Mouse (Mus musculus) embryonic facial prominence, embryonic 10.5 days (tissue): ENCODE measurements around the gene Rab9b. TPM values are rescaled to one million over a fixed set of nuclear protein-coding genes. Genes with fewer than 3 reads are reported as not detected.

Experiments used
- DNase-seq: peaks from one replicate; pipeline ENCODE4 v3.0.0-alpha.2; 2017; ENCODE audit warnings: low spot score
- H3K27ac ChIP-seq: fragments of 300-500 bp; sonication (generic); replicated peaks from 2 replicates; pipeline ENCODE4 v1.5.1; 2016; ENCODE audit warnings: mild to moderate bottlenecking
- H3K27me3 ChIP-seq: fragments of 300-500 bp; sonication (generic); replicated peaks from 2 replicates; pipeline ENCODE4 v1.6.1; 2016; ENCODE audit warnings: low read depth, mild to moderate bottlenecking; ENCODE audit not compliant: poor library complexity, severe bottlenecking
- H3K36me3 ChIP-seq: fragments of 300-500 bp; sonication (generic); replicated peaks from 2 replicates; pipeline ENCODE4 v1.6.1; 2016; ENCODE audit warnings: mild to moderate bottlenecking, moderate library complexity
- H3K4me1 ChIP-seq: fragments of 300-500 bp; sonication (generic); 2 replicates; pipeline ENCODE4 v1.6.1; 2016
- H3K4me3 ChIP-seq: fragments of 300-500 bp; sonication (generic); 2 replicates; pipeline ENCODE4 v1.5.1; 2016; ENCODE audit warnings: mild to moderate bottlenecking, moderate library complexity
- H3K9me3 ChIP-seq: fragments of 300-500 bp; sonication (generic); 2 replicates; pipeline ENCODE4 v1.6.1; 2016; ENCODE audit warnings: mild to moderate bottlenecking
- WGBS: fragments of 180-500 bp; shearing (Covaris S2); methylation state at CpG from one replicate; pipeline ENCODE4 v1.1.7; 2016; 5-methylcytosine and 5-hydroxymethylcytosine counted together
- polyA plus RNA-seq: library from polyadenylated mRNA; unstranded; fragments of >200 nt; fragmentation: Nextera tagmentation; extraction: Ambion mirVana; gene quantifications from 2 replicates; pipeline ENCODE4 v1.2.1, GENCODE M21; 2016

The Rab9b gene
- polyA plus RNA-seq: 0.35 and 0.56 TPM in 2 replicates

DNA sequence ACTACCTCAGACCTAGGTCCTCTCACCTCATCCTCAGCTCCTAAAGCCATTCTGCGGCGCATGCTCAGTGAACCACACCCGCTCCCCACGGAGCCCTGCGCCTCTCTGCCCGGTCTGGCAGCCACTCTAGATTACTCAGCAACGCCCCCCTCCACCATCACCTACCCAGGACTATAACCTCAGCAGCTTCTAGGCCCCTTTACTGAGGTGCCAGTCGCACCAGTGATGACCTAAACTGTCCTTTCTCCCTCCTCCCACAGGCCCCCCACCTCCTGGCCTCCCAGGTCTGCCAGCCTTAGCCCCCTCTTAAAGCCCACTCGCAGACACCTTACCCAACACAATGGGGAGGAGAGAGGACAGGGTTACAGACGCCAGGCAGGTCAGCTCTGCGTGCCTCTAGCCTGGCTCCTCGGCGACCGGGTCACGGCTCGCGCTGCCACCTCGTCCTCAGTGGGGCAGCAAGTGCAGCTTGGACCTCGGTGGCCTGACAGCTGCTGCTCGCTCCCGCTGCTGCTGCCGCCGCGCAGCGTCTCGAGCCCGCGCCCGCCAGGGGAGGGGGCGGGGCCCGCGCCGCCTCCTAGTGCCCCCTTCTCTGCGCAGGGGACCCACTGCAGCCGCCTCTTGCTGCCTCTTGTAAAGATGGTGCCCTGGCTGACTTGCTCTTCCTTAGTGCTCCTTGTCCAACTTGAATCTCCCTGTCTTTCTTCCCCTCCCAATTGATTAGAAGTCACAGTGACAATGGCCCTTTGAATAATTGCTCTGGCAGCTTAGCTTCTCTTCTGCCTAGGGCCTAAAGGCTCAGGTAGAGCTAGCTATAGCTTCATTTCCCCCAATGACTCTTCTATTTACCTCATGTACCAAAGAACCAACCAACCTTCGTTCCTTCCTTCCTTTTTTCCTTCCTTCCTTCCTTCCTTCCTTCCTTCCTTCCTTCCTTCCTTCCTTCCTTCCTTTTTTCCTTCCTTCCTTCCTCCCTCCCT lies at the start of gene Rab9b:
Gene Rab9b, minus strand, starts transcription at position 695 of the 980 bp plus-strand sequence.
- peaks cover 36% of the 10 kb centered on the region for H3K27me3 ChIP-seq
- 13% methylated on average over 36 of the region's 36 CpGs for WGBS
- H3K4me1 ChIP-seq: no peaks in the 10 kb centered on the region
- DNase-seq: peak; percentile 45
- no peaks in the 10 kb centered on the region for H3K36me3 ChIP-seq
- H3K9me3 ChIP-seq: no peaks in the 10 kb centered on the region
- H3K27ac ChIP-seq: no peak within 1 kb of the TSS
- H3K4me3 ChIP-seq: peak within 1 kb of the TSS; percentile 64

DNA sequence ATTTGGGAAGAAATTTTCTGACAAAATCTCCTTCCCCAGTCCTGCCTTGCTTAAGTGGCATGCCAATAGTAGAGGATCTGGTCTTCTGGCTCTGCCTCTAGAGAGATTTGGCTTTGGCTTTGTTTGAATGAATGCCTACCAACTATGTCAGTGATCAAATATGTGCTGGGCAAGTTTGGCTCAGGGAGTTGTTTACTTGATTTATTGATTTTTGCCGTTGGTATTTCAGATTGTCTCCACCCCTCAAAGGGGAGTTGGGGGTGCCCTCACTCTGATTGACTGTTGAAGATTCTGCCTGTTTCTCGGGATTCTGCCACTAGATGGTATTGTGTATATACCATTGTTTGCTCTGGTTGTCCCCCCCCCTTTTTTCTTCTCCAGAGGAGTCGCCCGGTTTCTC lies 35.8 kb upstream of the Rab9b start:
- no peak overlapping the region for H3K27ac ChIP-seq
- H3K4me1 ChIP-seq: no peaks in the 10 kb centered on the region
- no peak for DNase-seq
- no peaks in the 10 kb centered on the region for H3K36me3 ChIP-seq
- no peaks in the 10 kb centered on the region for H3K27me3 ChIP-seq
- WGBS: 67% methylated on average over 4 of the region's 4 CpGs
- no peaks in the 10 kb centered on the region for H3K9me3 ChIP-seq
- H3K4me3 ChIP-seq: no peak overlapping the region

DNA sequence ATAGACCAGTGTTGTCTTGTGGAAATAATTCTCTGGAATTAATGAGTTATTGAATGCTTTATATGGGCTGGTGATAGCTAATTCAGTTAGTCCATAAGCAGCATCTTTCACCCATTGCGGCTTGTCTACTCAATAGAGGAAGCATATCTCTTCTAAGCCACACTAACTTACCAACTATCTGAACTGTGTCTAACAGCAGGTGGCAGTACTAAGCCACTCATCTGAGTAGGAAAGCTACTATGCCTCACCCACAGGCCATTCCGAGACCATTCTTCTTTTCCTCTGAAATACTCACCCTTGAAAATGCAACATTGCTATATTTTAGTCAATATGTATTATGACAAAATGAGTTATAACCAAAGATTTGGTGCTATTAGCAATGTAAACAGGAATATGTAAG lies 27.2 kb upstream of the Rab9b start:
- Histone ChIP-seq H3K27me3 (0 out of 2 replicates have a peak, but pooled peaks cover 5% of the 10 kb centered on the region), H3K9me3 (no peaks in the 10 kb centered on the region), H3K4me1 (no peaks in the 10 kb centered on the region), H3K36me3 (no peaks in the 10 kb centered on the region), H3K4me3 (no peak overlapping the region), H3K27ac (no peak overlapping the region)
- whole genome bisulfite sequencing: 65% methylated on average over 2 of the region's 2 CpGs
- peak; percentile 8 for DNase-seq

DNA sequence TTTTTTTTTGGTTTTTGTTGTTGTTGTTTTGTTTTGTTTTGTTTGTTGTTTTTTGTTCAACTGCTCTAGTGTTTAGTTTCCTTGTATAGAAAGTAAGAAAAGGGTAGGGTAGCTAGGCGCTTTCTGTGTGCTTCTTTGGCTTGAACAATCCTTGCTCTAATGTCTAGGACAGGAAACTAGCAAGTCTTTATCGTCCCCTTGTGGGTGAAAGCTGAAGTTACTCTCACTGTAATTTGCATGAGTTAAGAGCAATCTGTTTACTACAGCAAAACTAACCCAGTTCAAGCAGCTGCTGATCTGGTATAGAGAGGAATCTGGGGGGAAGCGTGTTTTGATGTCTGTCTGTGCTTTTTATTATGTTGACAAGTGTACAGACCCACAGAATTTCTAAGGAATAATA lies 18.3 kb downstream of the Rab9b start:
- no peak for DNase-seq
- Histone ChIP-seq H3K9me3 (no peaks in the 10 kb centered on the region), H3K27ac (no peak overlapping the region), H3K36me3 (no peaks in the 10 kb centered on the region), H3K4me1 (no peaks in the 10 kb centered on the region), H3K27me3 (peaks cover 20% of the 10 kb centered on the region; the same call in 1 of the 2 replicates), H3K4me3 (no peak overlapping the region)
- 28% methylated on average over 3 of the region's 3 CpGs for WGBS

DNA sequence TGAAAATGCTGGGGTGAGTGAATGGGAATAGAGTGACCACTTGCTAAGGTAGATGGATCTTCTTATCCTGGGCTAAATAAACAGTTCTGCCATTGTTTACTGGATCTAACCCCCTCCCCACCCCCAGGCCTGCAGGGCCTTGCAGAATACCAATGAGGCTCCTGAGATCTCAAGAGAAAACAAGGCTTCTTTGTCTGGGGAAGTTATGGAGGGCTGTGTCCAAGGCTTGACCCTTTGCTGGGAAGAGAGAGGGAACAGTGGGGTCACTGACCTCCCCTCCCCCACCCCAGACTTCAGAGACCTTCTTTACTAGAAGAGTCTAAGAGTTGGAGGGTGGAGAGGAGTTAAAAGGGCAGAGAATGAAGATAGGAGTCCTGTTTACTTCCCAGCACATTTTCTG lies 39.9 kb downstream of the Rab9b start:
- H3K36me3 ChIP-seq: 0 out of 2 replicates have a peak, but pooled peaks cover 3% of the 10 kb centered on the region
- H3K27me3 ChIP-seq: peaks cover 71% of the 10 kb centered on the region
- 0 out of 2 replicates have a peak, but pooled peaks cover 8% of the 10 kb centered on the region for H3K4me1 ChIP-seq
- no peaks in the 10 kb centered on the region for H3K9me3 ChIP-seq
- DNase-seq: peak; percentile 12
- no peak overlapping the region for H3K27ac ChIP-seq
- no peak overlapping the region for H3K4me3 ChIP-seq

DNA sequence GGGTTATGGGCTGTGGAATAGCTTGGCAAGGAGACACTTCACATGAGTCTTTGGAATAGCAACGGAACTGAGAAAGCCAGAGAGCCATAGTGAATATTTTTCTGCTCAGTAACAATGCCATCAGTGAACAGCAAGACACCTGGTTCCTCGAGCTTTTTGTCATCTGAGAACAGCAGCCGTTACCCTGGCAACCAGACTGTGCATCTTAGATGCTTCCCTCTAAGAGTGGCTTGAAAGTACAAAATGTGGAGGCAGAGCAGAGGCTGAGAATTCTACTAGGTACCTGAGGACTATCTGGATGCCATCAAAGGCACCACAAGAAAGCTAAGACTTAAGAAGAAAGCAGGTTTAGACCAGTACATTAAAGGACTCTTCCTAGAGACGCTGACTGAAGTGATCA lies 43.5 kb downstream of the Rab9b start:
- no peaks in the 10 kb centered on the region for H3K36me3 ChIP-seq
- H3K27me3 ChIP-seq: peaks cover 74% of the 10 kb centered on the region
- WGBS: 62% methylated on average over 4 of the region's 4 CpGs
- 0 out of 2 replicates have a peak, but pooled peaks cover 8% of the 10 kb centered on the region for H3K4me1 ChIP-seq
- no peaks in the 10 kb centered on the region for H3K9me3 ChIP-seq
- H3K4me3 ChIP-seq: no peak overlapping the region
- no peak for DNase-seq
- no peak overlapping the region for H3K27ac ChIP-seq

DNA sequence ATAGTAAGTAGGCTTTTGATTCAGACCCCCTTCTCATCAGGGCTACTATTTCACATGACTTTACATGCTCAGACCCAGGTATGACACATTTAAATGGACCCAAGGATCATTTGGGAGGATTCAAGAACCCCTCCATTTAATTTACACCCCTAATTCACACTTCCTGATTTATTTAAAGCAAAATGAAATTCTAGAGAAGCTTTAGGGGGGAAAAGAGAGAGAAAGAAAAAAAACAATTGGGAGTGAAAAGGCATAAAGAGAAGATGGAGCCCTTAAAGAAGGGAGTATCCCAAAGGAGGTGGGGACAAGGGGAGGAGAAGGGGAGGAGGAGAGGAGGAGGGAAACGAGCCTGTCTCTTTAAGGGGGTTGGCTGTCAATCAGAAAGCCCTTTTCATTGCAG lies 46.2 kb downstream of the Rab9b start, which contains the start of gene Plp1:
Gene Plp1, plus strand, starts transcription at position 301 of the 400 bp plus-strand sequence.
- H3K27me3 ChIP-seq: peaks cover 87% of the 10 kb centered on the region

DNA sequence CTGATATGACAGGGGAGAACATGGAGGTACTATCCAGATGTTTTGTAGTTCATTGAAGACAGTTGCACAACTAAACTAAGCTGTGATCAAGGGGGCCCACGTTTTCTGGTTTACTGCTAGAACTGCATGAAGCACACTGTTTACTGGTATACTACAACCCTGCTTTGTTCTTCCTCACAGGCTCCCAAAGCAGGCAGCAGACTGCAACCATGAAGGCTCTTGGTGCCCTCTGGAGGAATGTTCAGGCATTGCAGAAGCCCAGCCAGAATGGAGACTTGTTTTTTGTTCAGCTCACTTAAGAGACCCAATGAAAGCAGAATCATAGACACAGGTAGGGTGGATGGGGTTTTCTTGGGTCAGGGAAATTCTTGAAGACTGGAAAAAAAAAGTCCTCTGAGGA lies 48.3 kb downstream of the Rab9b start:
- peaks cover 78% of the 10 kb centered on the region for H3K27me3 ChIP-seq

More for the DNA sequence above, 46.2 kb downstream of the Rab9b start, which contains the start of gene Plp1:
- H3K4me3 ChIP-seq: no peak within 1 kb of the TSS
- no peaks in the 10 kb centered on the region for H3K9me3 ChIP-seq
- no peak within 1 kb of the TSS for H3K27ac ChIP-seq
- DNase-seq: no peak
- no peaks in the 10 kb centered on the region for H3K36me3 ChIP-seq
- 0 out of 2 replicates have a peak, but pooled peaks cover 4% of the 10 kb centered on the region for H3K4me1 ChIP-seq
- 24% methylated on average over 1 of the region's 1 CpGs for WGBS

DNA sequence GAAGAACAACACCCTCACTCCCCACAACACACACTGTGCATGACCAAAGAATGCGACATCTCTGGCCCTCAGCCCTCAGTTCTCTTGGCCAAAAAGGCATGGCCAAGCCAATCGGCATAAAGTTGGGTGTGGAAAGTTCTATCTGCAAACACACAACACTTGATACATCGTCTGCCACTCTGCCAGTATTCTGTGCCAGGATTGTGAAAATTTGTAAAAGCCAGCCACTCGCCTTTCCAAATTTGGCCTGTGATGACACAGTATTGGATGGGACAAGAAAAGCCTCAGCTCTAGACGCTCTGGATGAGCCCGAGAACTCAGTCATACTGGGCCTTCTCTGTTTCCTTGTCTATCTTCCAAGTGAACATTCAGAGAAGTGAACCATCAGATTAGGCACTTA lies 48.8 kb downstream of the Rab9b start:
- DNase-seq: no peak
- WGBS: 88% methylated on average over 6 of the region's 6 CpGs
- no peaks in the 10 kb centered on the region for H3K36me3 ChIP-seq
- H3K4me1 ChIP-seq: no peaks in the 10 kb centered on the region
- peaks cover 75% of the 10 kb centered on the region for H3K27me3 ChIP-seq
- H3K4me3 ChIP-seq: no peak overlapping the region
- H3K9me3 ChIP-seq: no peaks in the 10 kb centered on the region
- H3K27ac ChIP-seq: peak overlapping the region; percentile 65; the same call in 1 of the 2 replicates

More for the DNA sequence above, 48.3 kb downstream of the Rab9b start:
- peak overlapping the region; percentile 65; the same call in 1 of the 2 replicates for H3K27ac ChIP-seq
- H3K9me3 ChIP-seq: no peaks in the 10 kb centered on the region
- DNase-seq: peak; percentile 69
- H3K4me1 ChIP-seq: 0 out of 2 replicates have a peak, but pooled peaks cover 4% of the 10 kb centered on the region
- H3K4me3 ChIP-seq: no peak overlapping the region
- no peaks in the 10 kb centered on the region for H3K36me3 ChIP-seq
- WGBS: 8% methylated on average over 1 of the region's 1 CpGs

Other genes starting within 250 kb of the Rab9b start
- 7.1 and 7.2 TPM in 2 replicates for gene Tceal1, start 160.8 kb downstream of the Rab9b start, polyA plus RNA-seq
- gene Morf4l2, start 125.1 kb downstream of the Rab9b start, polyA plus RNA-seq: 573 and 588 TPM in 2 replicates
- 0.08 TPM in 1 of 2 replicates, not detected in the other for gene Glra4, start 88.6 kb downstream of the Rab9b start, polyA plus RNA-seq
- gene Plp1, start 46.1 kb downstream of the Rab9b start, polyA plus RNA-seq: 11.4 and 11.7 TPM in 2 replicates
- gene H2bfm, start 58.6 kb upstream of the Rab9b start, polyA plus RNA-seq: not detected in 2 replicates
- 50.6 and 62.9 TPM in 2 replicates for gene Tmsb15b2, start 106.7 kb upstream of the Rab9b start, polyA plus RNA-seq
- gene Tmsb15l, start 108.1 kb upstream of the Rab9b start, polyA plus RNA-seq: 4.7 and 5.7 TPM in 2 replicates
- gene Tmsb15b1, start 108.1 kb upstream of the Rab9b start, polyA plus RNA-seq: 22.7 and 25.2 TPM in 2 replicates
- gene Zcchc18, start 124.4 kb upstream of the Rab9b start, polyA plus RNA-seq: 32.5 and 39.2 TPM in 2 replicates
- gene Slc25a53, start 169.5 kb upstream of the Rab9b start, polyA plus RNA-seq: 14.0 and 14.3 TPM in 2 replicates
- 16.6 and 16.9 TPM in 2 replicates for gene Fam199x, start 180.8 kb upstream of the Rab9b start, polyA plus RNA-seq